Mouse (Mus musculus): ENCODE results near the gene Rbm28. TPM values are rescaled to one million over a fixed set of nuclear protein-coding genes. Genes with fewer than 3 reads are reported as not detected.

Rbm28 gene
- polyA plus RNA-seq, 1 experiment from 2014 or later, result 47.4 TPM

DNA sequence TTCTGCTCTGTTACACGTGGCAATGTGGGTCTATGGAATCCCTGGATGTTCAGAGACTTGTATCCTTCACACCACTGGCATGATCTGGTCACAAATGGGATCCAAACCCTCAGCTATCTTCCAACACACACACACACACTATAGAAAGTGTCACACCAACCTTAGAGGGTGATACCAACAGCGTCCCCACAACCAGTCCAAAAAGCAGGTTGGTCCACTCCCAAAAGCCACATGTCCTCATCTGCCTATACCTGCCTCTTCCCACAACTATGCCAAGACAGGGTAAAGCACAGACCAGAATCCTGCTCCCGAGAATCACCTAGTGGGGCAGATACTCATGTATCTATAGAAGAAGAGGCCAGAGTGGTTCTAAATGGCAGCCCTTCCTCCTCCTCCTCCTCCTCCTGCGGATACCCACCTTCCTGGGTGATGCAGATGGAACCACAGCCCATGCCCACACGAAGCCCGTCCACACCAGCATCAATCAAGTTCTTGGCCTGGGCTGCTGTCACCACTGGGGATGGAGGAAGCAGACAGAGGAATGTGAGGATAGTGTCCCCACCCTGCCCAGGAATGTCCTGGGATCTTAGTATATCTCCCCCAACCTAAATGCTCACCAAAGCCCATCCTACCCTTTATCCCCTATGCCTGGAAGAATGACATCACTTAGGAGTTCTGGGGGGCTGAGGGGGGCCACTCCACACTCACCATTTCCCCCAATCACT lies 39.2 kb upstream of the Rbm28 start:
- Histone ChIP-seq H3K9ac (no peak overlapping the region), H3K27me3 (no peaks in the 10 kb centered on the region), H3K9me3 (no peaks in the 10 kb centered on the region), H3K36me3 (peaks cover 59% of the 10 kb centered on the region), H3K27ac (no peak overlapping the region), H3K4me1 (peaks cover 2% of the 10 kb centered on the region), H3K4me3 (no peak overlapping the region), H3K4me2 (no peak overlapping the region)
- 86% methylated on average over 6 of the region's 6 CpGs for WGBS
- ATAC-seq (ENCODE audit: insufficient number of reproducible peaks, insufficient read depth, low FRiP score, low TSS enrichment, low read depth), result no peak

DNA sequence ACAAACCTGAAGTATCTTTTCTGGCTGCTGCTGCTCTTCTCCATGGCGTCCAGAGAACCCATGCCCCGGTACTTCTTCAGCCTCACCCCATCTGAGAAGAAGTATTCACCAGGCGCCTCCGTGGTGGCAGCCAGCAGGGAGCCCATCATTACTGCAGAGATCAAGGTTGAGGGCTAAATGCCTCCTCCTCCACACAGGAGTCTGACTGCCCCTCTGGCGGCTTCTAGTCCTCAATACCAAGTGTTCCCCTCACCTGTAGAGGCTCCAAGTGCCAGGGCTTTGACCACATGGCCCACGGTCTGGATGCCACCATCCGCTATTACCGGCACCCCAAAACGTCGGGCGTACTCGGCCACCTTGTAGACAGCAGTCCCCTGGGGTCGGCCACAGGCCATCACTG lies 38.3 kb upstream of the Rbm28 start:
- Histone ChIP-seq H3K4me2 (no peak overlapping the region), H3K4me1 (peaks cover 10% of the 10 kb centered on the region), H3K27me3 (peaks cover 2% of the 10 kb centered on the region), H3K9ac (no peak overlapping the region), H3K36me3 (peaks cover 59% of the 10 kb centered on the region), H3K27ac (no peak overlapping the region), H3K9me3 (no peaks in the 10 kb centered on the region), H3K4me3 (no peak overlapping the region)
- no peak for ATAC-seq (ENCODE audit: insufficient number of reproducible peaks, insufficient read depth, low FRiP score, low TSS enrichment, low read depth)
- 93% methylated on average over 13 of the region's 13 CpGs for WGBS

DNA sequence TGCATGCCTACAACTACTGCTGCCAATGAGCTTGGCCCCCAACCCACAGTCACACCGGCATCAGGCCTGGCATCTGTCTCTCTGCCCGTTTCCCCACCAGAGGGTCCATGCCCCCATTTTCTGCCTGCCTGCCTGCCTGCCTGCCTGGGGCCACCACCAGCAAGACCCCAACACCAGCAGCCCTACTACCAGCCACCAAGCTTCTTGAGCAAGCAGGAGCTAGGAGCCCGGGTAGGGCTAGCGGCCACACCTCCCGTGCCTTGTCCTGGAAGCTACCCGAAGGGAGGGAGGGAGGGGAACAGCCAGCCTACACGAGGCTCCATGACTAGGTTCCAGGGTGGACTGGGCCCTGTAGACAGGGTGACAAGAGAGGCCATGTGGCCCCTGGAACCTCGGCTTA lies 37.2 kb upstream of the Rbm28 start:
- Histone ChIP-seq H3K4me2 (no peak overlapping the region), H3K27me3 (peaks cover 12% of the 10 kb centered on the region), H3K4me3 (no peak overlapping the region), H3K36me3 (peaks cover 57% of the 10 kb centered on the region), H3K9me3 (no peaks in the 10 kb centered on the region), H3K27ac (no peak overlapping the region), H3K4me1 (peaks cover 10% of the 10 kb centered on the region), H3K9ac (no peak overlapping the region)
- no peak for ATAC-seq (ENCODE audit: insufficient number of reproducible peaks, insufficient read depth, low FRiP score, low TSS enrichment, low read depth)
- WGBS, result 83% methylated on average over 8 of the region's 8 CpGs

DNA sequence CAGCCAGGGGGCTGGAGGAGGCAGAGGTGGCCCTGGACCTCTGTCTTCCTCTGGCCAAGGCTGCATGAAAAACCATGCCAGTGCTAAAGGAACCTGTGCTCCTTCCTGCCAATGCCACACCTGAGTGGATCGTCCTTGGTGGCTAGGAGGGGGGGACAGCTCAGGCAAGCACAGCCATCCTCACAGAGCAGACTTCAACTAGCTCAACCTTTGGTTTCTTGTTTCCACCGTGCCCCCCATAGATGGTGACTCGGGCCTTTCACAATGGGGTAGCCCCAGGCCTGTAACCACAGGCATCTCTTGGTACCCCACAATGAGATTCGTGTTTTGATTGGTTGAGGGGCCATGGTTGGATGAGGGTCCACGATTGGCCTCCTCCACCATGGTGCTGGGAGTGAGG lies 36.5 kb upstream of the Rbm28 start:
- peaks cover 52% of the 10 kb centered on the region for H3K36me3 ChIP-seq
- no peak overlapping the region for H3K4me3 ChIP-seq
- H3K27me3 ChIP-seq, result peaks cover 15% of the 10 kb centered on the region
- H3K9me3 ChIP-seq, result no peaks in the 10 kb centered on the region
- H3K9ac ChIP-seq, result no peak overlapping the region
- 93% methylated on average over 5 of the region's 5 CpGs for WGBS
- ATAC-seq (ENCODE audit: insufficient number of reproducible peaks, insufficient read depth, low FRiP score, low TSS enrichment, low read depth), result no peak
- H3K4me1 ChIP-seq, result peaks cover 10% of the 10 kb centered on the region
- H3K4me2 ChIP-seq, result no peak overlapping the region
- H3K27ac ChIP-seq, result no peak overlapping the region

DNA sequence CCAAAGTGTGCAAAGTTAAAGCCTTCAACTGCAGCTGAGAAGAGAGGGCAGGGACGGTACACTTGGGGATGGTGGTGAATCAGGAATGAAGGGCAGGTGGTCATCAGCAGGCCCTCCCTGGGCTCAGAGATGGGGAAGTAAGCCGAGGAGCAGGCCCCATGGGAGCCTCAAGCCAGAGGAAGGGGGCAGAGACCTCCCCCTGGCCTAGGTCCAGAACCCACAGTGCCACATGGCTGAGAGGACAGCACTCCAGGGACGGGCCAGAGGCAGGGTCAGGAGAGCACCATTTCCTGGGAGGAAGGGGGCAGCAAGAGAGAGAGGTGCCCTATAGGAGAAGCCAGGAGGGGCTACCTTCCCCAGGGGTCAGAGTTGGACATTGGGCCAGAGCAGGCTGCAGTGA lies 35.7 kb upstream of the Rbm28 start:
- no peak overlapping the region for H3K27ac ChIP-seq
- H3K4me2 ChIP-seq, result no peak overlapping the region
- WGBS, result 61% methylated on average over 3 of the region's 3 CpGs
- H3K27me3 ChIP-seq, result peaks cover 15% of the 10 kb centered on the region
- H3K9ac ChIP-seq, result no peak overlapping the region
- H3K4me3 ChIP-seq, result no peak overlapping the region
- H3K9me3 ChIP-seq, result no peaks in the 10 kb centered on the region
- no peak for ATAC-seq (ENCODE audit: insufficient number of reproducible peaks, insufficient read depth, low FRiP score, low TSS enrichment, low read depth)
- H3K4me1 ChIP-seq, result peaks cover 10% of the 10 kb centered on the region
- peaks cover 45% of the 10 kb centered on the region for H3K36me3 ChIP-seq

DNA sequence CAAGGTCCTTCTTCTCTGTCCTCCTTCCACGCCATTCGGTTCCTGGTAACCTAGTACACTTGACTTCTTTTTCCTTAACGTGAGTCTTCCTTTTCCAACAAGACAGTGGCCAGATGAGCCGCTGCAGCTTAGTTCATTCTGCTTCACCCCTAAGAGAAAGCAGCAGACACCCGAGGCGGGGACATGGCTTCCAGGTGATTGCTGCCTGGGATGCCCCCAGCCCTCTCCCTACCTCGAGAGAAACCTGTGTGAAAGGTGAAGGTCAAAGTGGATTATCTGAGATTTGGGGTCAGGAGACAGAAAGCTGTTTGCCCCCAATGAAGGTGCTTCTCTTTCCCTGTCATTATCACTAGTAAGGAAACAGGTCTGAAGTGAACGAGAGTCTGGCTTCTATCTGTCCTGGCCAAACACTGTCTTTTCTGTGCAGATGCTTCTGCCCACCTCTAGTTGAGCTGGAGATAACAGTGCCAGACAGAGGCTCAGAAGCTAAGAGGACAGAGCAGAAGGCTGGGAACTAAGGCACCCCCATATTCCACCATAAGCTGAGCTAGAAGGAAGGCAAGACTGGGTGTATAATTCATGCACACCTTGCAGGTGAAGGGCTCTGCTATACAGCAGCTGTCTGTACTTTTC lies 34.5 kb upstream of the Rbm28 start:
- Histone ChIP-seq H3K4me1 (peaks cover 10% of the 10 kb centered on the region), H3K36me3 (peaks cover 38% of the 10 kb centered on the region), H3K27me3 (peaks cover 15% of the 10 kb centered on the region), H3K27ac (no peak overlapping the region), H3K9ac (peak overlapping the region; percentile 57), H3K4me2 (peak overlapping the region; percentile 59), H3K9me3 (no peaks in the 10 kb centered on the region), H3K4me3 (peak overlapping the region; percentile 38)
- 43% methylated on average over 8 of the region's 8 CpGs for WGBS
- no peak for ATAC-seq (ENCODE audit: insufficient number of reproducible peaks, insufficient read depth, low FRiP score, low TSS enrichment, low read depth)

DNA sequence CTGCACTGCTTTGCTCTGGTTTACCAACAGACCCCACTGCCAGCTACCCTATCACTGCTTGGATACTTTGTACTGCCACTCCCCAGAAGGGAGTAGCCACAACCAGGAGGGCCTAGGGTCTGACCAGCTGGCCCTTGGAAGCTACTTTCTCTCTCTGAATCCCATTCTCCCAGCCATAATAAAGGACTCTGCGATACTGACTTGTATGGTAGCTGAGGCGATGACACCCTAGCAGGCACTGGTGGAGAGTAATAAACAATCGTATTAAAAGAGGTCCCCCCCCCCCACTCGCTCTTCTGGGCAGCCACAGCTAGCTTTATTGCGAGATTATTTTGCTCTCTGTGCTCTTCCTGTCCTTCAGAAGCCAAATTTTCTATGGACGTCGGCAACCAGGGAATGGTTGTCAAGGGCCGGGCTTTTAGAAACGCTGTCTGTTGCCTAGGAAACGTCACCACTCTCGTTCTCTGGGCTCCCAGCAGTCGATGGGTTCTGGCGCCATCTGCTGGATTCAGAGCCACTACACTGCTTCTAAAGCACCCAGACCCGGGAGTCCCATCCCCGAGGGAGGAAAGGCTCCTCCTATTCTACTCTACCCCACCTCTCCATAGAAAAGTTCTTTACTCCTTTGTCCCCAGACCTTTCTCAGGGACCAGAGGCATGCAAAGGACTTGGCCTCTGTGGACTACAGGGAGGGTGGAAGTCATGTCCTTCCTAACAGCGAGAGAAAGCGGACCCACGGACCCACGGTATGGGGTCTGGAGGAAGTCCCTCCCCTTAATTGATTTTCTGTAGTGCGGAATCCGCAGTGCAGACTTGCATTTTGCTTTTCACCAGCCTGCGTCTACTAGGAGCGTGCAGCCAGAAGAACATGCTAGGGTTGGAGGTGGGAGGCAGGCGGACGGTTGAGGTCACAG lies 33.8 kb upstream of the Rbm28 start:
- peaks cover 15% of the 10 kb centered on the region for H3K27me3 ChIP-seq
- H3K4me2 ChIP-seq, result peak overlapping the region; percentile 59
- H3K9me3 ChIP-seq, result no peaks in the 10 kb centered on the region
- peaks cover 10% of the 10 kb centered on the region for H3K4me1 ChIP-seq
- H3K27ac ChIP-seq, result no peak overlapping the region
- H3K36me3 ChIP-seq, result peaks cover 30% of the 10 kb centered on the region
- WGBS, result 13% methylated on average over 25 of the region's 25 CpGs
- peak; percentile 64; the same call in 1 of the 2 replicates for ATAC-seq (ENCODE audit: insufficient number of reproducible peaks, insufficient read depth, low FRiP score, low TSS enrichment, low read depth)
- peak overlapping the region; percentile 38 for H3K4me3 ChIP-seq
- peak overlapping the region; percentile 57 for H3K9ac ChIP-seq

DNA sequence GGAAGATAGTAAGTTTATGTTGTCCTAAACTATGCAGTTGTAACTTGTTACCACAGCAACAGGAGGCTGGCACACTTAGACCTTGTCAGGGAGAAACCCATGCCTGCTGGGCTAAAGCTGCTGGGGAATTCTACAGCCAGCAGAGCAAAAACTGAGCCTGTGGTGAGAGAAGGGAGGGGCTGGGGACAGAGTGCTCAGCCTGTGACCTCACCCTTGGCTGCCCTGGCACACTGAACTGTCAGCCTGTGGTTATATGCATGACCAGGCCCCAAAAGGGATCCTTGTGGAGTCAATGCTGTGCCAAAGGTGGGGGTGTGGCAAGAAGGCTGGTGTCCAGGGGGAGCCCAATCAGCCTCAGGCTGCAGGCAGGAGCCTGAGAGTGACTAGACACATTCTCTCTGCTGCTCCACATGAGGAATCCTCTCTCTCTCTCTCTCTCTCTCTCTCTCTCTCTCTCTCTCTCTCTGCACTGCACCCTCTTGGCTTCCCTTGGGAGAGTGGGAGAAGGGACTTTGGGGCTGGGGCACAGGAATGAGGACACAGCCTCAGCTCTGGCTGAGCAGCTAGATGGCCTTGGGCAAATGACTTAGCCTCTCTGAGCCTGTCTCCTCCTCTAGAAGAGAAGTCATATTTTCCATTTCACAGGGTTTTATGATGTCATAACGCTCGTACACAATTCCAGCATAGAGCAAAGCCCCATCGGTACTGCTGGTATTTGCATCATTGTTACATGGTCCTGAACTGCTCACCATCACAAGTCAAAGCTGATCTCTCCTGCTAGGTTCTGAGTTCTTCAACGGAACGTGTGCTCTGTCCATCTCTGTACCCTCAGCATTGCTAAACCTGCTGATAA lies 31.3 kb upstream of the Rbm28 start:
- Histone ChIP-seq H3K9ac (no peak overlapping the region), H3K27ac (no peak overlapping the region), H3K4me3 (no peak overlapping the region), H3K36me3 (peaks cover 7% of the 10 kb centered on the region; the same call in 1 of the 2 replicates), H3K4me1 (peaks cover 10% of the 10 kb centered on the region), H3K27me3 (peaks cover 15% of the 10 kb centered on the region), H3K4me2 (no peak overlapping the region), H3K9me3 (no peaks in the 10 kb centered on the region)
- 79% methylated on average over 5 of the region's 5 CpGs for WGBS
- no peak for ATAC-seq (ENCODE audit: insufficient number of reproducible peaks, insufficient read depth, low FRiP score, low TSS enrichment, low read depth)

DNA sequence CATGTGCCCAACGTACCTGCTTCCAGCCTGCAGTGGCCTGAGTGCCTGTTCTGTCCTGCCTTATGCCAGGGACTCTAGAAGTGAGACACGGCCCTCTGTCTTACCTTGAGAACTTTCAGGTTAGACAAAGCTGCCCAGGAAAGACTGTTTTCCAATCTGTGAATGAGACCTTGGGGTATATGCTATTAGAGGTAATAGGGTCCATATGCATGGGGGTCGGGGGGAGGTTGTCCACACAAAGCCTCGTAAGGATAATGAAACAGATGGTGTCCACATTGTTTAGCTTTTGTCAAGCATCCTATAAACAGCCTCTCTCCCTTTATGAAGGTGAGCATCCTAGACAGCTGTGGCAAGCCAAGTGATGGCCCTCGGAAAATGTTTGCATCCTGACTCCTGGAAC lies 30.3 kb upstream of the Rbm28 start:
- peaks cover 15% of the 10 kb centered on the region for H3K27me3 ChIP-seq
- H3K4me1 ChIP-seq, result peaks cover 10% of the 10 kb centered on the region
- H3K9ac ChIP-seq, result no peak overlapping the region
- H3K9me3 ChIP-seq, result no peaks in the 10 kb centered on the region
- no peak for ATAC-seq (ENCODE audit: insufficient number of reproducible peaks, insufficient read depth, low FRiP score, low TSS enrichment, low read depth)
- H3K36me3 ChIP-seq, result no peaks in the 10 kb centered on the region
- H3K27ac ChIP-seq, result no peak overlapping the region
- 46% methylated on average over 5 of the region's 5 CpGs for WGBS
- no peak overlapping the region for H3K4me2 ChIP-seq
- no peak overlapping the region for H3K4me3 ChIP-seq

DNA sequence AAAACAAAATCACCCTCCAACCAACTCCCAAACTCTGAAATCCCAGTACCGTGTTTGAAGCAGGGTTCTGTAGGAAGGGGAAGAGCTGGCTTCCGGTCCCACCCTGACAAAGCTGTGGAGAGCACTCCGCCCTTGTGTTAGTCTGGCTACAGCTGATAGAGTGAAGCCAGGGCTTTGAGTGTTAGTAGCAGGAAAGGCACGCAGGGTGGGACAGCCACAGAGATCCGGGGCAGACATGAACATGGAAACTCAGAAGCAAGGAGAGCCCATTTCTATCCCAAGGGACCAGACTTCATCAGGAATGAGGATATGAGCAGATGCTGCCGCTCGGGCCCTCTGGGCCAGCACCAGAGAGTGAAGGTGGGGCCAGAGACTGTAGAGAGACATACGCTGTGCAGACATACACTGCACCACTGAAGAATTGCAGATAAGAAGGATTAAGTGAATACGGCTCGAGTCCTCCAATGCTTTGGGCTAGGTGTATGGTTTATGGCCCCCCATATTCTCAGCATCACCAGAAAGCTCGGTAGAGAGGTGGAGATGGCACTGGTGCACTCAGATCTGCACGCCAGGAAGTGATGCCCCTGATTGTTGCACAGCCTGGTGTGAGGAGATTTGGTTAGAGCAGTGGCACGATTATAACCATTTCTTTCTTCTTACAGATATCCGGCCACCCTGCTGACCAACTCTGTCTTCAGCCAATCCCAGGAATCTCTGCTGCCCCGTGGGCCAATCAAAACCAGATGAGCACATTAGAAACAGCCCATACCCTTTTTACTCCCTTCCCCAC lies 29.4 kb upstream of the Rbm28 start:
- Histone ChIP-seq H3K9me3 (no peaks in the 10 kb centered on the region), H3K36me3 (no peaks in the 10 kb centered on the region), H3K27me3 (peaks cover 15% of the 10 kb centered on the region), H3K27ac (no peak overlapping the region), H3K4me2 (no peak overlapping the region), H3K9ac (no peak overlapping the region), H3K4me3 (no peak overlapping the region), H3K4me1 (peaks cover 10% of the 10 kb centered on the region)
- no peak for ATAC-seq (ENCODE audit: insufficient number of reproducible peaks, insufficient read depth, low FRiP score, low TSS enrichment, low read depth)
- 63% methylated on average over 15 of the region's 15 CpGs for WGBS
